Mouse (Mus musculus) kidney, adult 2 months (tissue): ENCODE data around the gene Atp6v0e2.

Experiments used
- CTCF ChIP-seq: fragments of 200-500 bp; conservative IDR thresholded peaks from 2 replicates; pipeline ENCODE4 v1.5.1; 2011; ENCODE audit warnings: low read depth, mild to moderate bottlenecking, control low read depth, low read length, moderate library complexity, mixed read lengths; ENCODE audit not compliant: insufficient read depth, insufficient read length
- POLR2A ChIP-seq: fragments of 200-500 bp; IDR thresholded peaks from one replicate; pipeline ENCODE4 v1.6.1; 2011; ENCODE audit warnings: low read depth, low read length, control low read depth

- peak; percentile 45 for TF ChIP-seq CTCF
- no peak for TF ChIP-seq POLR2A
Observed at GRCm38 (mm10) chr6:48546271-48546670, 8.9 kb downstream of the Atp6v0e2 start.
